Mouse (Mus musculus) liver, embryonic 14.5 days (tissue): ENCODE results near the gene Tmem179b. TPM values are rescaled to one million over a fixed set of nuclear protein-coding genes. Genes with fewer than 3 reads are reported as not detected.
A peak's percentile ranks its signal among the peaks of the same experiment; 100 is the strongest.

Experiments used
- ATAC-seq: fragments of 200-750 bp; cut with Nextera tagmentation; 2 replicates; pipeline ENCODE4 v1.8.0; 2017; ENCODE audit warnings: moderate number of reproducible peaks, mild to moderate bottlenecking, moderate library complexity; ENCODE audit not compliant: insufficient read depth
- DNase-seq, 3 experiments: peaks; one replicate each; pipeline ENCODE4 v3.0.0-alpha.2; 2012 to 2013; ENCODE audit warnings: low read depth in 3 of 3, low spot score in 3 of 3
- H3K27ac ChIP-seq: fragments of 300-500 bp; sonication (generic); 2 replicates; pipeline ENCODE4 v1.5.1; 2014; ENCODE audit warnings: moderate library complexity, mild to moderate bottlenecking, control low read depth, inconsistent platforms
- H3K27me3 ChIP-seq: fragments of 300-500 bp; sonication (generic); 2 replicates; pipeline ENCODE4 v1.6.1; 2014; ENCODE audit warnings: mild to moderate bottlenecking, low read length, moderate library complexity; ENCODE audit not compliant: control insufficient read depth, insufficient read depth
- H3K36me3 ChIP-seq: fragments of 300-500 bp; sonication (generic); replicated peaks from 2 replicates; pipeline ENCODE4 v1.6.1; 2014; ENCODE audit warnings: low read depth; ENCODE audit not compliant: control insufficient read depth, insufficient read depth
- H3K4me1 ChIP-seq, 2 experiments: fragments of 200-500 bp in 1 of 2; fragments of 300-500 bp in 1 of 2; sonication (generic) in 1 of 2; replicated peaks; 2 replicates each; pipeline ENCODE4 v1.6.1; 2012 to 2014; ENCODE audit warnings: antibody characterized with exemption in 1 of 2, inconsistent platforms in 1 of 2, low read length in 1 of 2; ENCODE audit not compliant: control insufficient read depth in 2 of 2, insufficient read depth in 2 of 2
- H3K4me2 ChIP-seq: fragments of 300-500 bp; sonication (generic); 2 replicates; pipeline ENCODE4 v1.6.1; 2014; ENCODE audit warnings: low read depth, mild to moderate bottlenecking, control low read depth, moderate library complexity
- H3K4me3 ChIP-seq, 2 experiments: fragments of 200-500 bp in 1 of 2; fragments of 300-500 bp in 1 of 2; sonication (generic) in 1 of 2; 2 replicates each; pipeline ENCODE4 v1.5.1; 2012 to 2014; ENCODE audit warnings: low read depth in 2 of 2, low read length in 2 of 2, mild to moderate bottlenecking in 2 of 2, control low read depth in 1 of 2, inconsistent platforms in 1 of 2, moderate library complexity in 1 of 2; ENCODE audit not compliant: insufficient read depth in 1 of 2
- H3K9ac ChIP-seq: fragments of 300-500 bp; sonication (generic); replicated peaks from 2 replicates; pipeline ENCODE4 v1.6.1; 2014; ENCODE audit warnings: mild to moderate bottlenecking, control low read depth, moderate library complexity
- H3K9me3 ChIP-seq: fragments of 300-500 bp; sonication (generic); 2 replicates; pipeline ENCODE4 v1.6.1; 2016; ENCODE audit warnings: low read length, mixed read lengths; ENCODE audit not compliant: control insufficient read depth
- CTCF ChIP-seq: IDR thresholded peaks from 2 replicates; pipeline ENCODE4 v1.5.1; 2016; ENCODE audit warnings: antibody characterized with exemption, low read depth, control low read depth
- EP300 ChIP-seq: IDR thresholded peaks from 2 replicates; pipeline ENCODE4 v1.6.1; 2016; ENCODE audit warnings: antibody characterized with exemption, low read depth
- WGBS: fragments of 180-500 bp; shearing (Covaris S2); extraction: QIAGEN DNeasy Blood & Tissue Kit; methylation state at CpG from one replicate; pipeline ENCODE4 v1.1.7; 2014; ENCODE audit not compliant: insufficient replicate concordance; 5-methylcytosine and 5-hydroxymethylcytosine counted together
- polyA plus RNA-seq, 2 experiments: library from polyadenylated mRNA; depleted of rRNA in 1 of 2; stranded (reverse) in 1 of 2; unstranded in 1 of 2; fragments of >200 nt; fragmentation: Nextera tagmentation in 1 of 2; extraction: Ambion mirVana in 1 of 2; gene quantifications; 2 replicates each; pipeline versions ENCODE4 v1.2.1 to v1.2.3; 2012 to 2014

The Tmem179b gene
- polyA plus RNA-seq, 2 experiments: 63.0 to 117 TPM

DNA sequence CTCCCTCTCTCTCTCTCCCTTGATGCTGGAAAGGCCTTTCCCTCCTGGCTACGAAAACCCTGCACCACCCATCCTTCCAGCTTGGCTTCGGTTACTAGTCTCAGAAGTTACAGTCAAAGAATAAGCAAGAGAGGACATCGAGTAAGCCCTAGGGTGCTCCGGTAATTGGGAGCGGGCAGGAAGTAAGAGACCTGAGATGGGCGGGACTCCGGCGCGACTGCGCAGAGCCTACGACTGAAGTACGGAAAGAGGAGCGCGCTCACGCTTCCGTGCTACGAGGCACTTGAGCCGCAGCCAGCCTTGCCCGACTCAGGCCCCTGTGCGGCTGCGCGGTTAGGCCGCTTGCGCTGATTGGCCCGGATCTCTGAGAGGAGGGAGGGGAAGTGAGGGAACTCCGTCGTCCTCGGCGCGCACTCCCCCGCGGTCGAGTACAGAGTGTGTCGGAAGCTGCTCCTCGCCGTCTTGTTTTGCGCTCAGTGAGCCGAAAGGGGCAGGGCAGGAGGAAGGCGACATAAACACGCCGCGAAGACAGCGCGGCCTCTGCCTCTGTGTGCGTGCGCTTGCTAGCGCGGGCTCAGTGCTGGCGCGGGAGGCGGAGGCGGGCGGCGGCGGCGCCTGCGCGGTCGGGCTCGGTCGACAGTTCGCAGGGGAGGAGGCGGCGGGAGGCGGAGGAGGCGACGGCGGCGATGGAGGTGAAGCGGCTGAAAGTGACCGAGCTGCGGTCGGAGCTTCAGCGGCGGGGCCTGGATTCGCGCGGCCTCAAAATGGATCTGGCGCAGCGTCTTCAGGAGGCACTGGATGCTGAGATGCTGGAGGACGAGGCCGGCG, 45.5 kb upstream of the Tmem179b start, which contains the start of gene Hnrnpul2:
Hnrnpul2 (plus strand) TSS at position 415 of the 828 bp plus-strand sequence.
- Histone ChIP-seq H3K4me2 (peak within 1 kb of the TSS; percentile 91), H3K27me3 (no peaks in the 10 kb centered on the region), H3K4me1 (peaks cover 9 to 25% of the 10 kb centered on the region in 2 experiments), H3K4me3 (peak within 1 kb of the TSS; percentile 90 to 96), H3K9ac (peak within 1 kb of the TSS; percentile 98), H3K27ac (peak within 1 kb of the TSS; percentile 86), H3K36me3 (peaks cover 48% of the 10 kb centered on the region), H3K9me3 (no peaks in the 10 kb centered on the region)
- ATAC-seq (peak; percentile 91), DNase-seq (peak; percentile 95 to 97 (median 96))
- under 1% methylated on average over 82 of the region's 83 CpGs for WGBS
- no peak; the same call in 1 of the 2 replicates for TF ChIP-seq EP300
- TF ChIP-seq CTCF: peak; percentile 24; the same call in 1 of the 2 replicates

- Histone ChIP-seq H3K27ac (peak within 1 kb of the TSS; percentile 86), H3K9ac (peak within 1 kb of the TSS; percentile 98), H3K27me3 (no peaks in the 10 kb centered on the region), H3K4me3 (peak within 1 kb of the TSS; percentile 90 to 96), H3K36me3 (peaks cover 44% of the 10 kb centered on the region), H3K9me3 (no peaks in the 10 kb centered on the region), H3K4me1 (peaks cover 9 to 25% of the 10 kb centered on the region in 2 experiments), H3K4me2 (peak within 1 kb of the TSS; percentile 91)
- DNase-seq (peak; percentile 97 to 98 (median 97)), ATAC-seq (peak; percentile 79)
- TF ChIP-seq EP300 (no peak), CTCF (peak; percentile 1; the same call in 1 of the 2 replicates)
- under 1% methylated on average over 33 of the region's 33 CpGs for WGBS
Observed at GRCm38 (mm10) chr19:8818801-8819595, 44.7 kb upstream of the Tmem179b start, which contains the start of gene Ttc9c. Gene Ttc9c, minus strand, starts transcription at chr19:8819333.

GRCm38 (mm10) chr19:8818301-8818798, 44.1 kb upstream of the Tmem179b start:
- Histone ChIP-seq H3K4me3 (peak overlapping the region; percentile 90 to 96), H3K36me3 (peaks cover 43% of the 10 kb centered on the region), H3K9me3 (no peaks in the 10 kb centered on the region), H3K4me1 (peaks cover 9 to 25% of the 10 kb centered on the region in 2 experiments), H3K4me2 (peak overlapping the region; percentile 91), H3K27ac (peak overlapping the region; percentile 86), H3K27me3 (no peaks in the 10 kb centered on the region), H3K9ac (peak overlapping the region; percentile 98)
- ATAC-seq: no peak
- 11% methylated on average over 14 of the region's 14 CpGs for WGBS
- no peak for DNase-seq
- TF ChIP-seq CTCF (no peak), EP300 (no peak)

GRCm38 (mm10) chr19:8817001-8817400, 42.7 kb upstream of the Tmem179b start:
- H3K4me3 ChIP-seq: peak overlapping the region in 1 of 2 experiments; percentile 96; a peak in 2 of 4 replicates
- ATAC-seq (no peak), DNase-seq (no peak)
- 67% methylated on average over 3 of the region's 3 CpGs for WGBS
- H3K27me3 ChIP-seq: no peaks in the 10 kb centered on the region
- H3K9me3 ChIP-seq: no peaks in the 10 kb centered on the region
- peaks cover 41% of the 10 kb centered on the region for H3K36me3 ChIP-seq
- no peak overlapping the region for H3K27ac ChIP-seq
- TF ChIP-seq EP300 (no peak), CTCF (no peak)
- peak overlapping the region; percentile 91 for H3K4me2 ChIP-seq
- peaks cover 5 to 16% of the 10 kb centered on the region in 2 experiments for H3K4me1 ChIP-seq
- peak overlapping the region; percentile 7 for H3K9ac ChIP-seq
